Mouse (Mus musculus): ENCODE results near the gene Fbxl16.

- TF ChIP-seq CTCF (IDR thresholded peaks at IDR 0.05; ENCODE audit: control insufficient read depth, insufficient read depth, insufficient read length) (no peak), MAX (IDR thresholded peaks at IDR 0.05) (no peak), MYOD1 (IDR thresholded peaks at IDR 0.05; ENCODE audit: control insufficient read depth, insufficient read length, low read depth) (no peak), USF1 (IDR thresholded peaks at IDR 0.05; ENCODE audit: low read depth) (no peak), CEBPB (IDR thresholded peaks at IDR 0.05; ENCODE audit: low read depth) (no peak)
Observed at GRCm38 (mm10) chr17:25866172-25866571, 57.3 kb downstream of the Fbxl16 start.

Measured in C2C12 (cell line).